Mouse (Mus musculus) forebrain, embryonic 10.5 days (tissue): ENCODE results near the gene Reep6. TPM values are rescaled to one million over a fixed set of nuclear protein-coding genes. Genes with fewer than 3 reads are reported as not detected.
"Not testable (repeated sequence)": the region's sequence is repeated elsewhere in the genome, so short reads cannot be mapped to it uniquely, and the experiment has no call there.

Source experiments
- DNase-seq: peaks from one replicate; pipeline ENCODE4 v3.0.0-alpha.2; 2017; ENCODE audit warnings: low spot score; ENCODE audit errors: extremely low spot score
- H3K27ac ChIP-seq: fragments of 300-500 bp; sonication (generic); 2 replicates; pipeline ENCODE4 v1.5.1; 2016; ENCODE audit warnings: mild to moderate bottlenecking
- H3K27me3 ChIP-seq: fragments of 300-500 bp; sonication (generic); 2 replicates; pipeline ENCODE4 v1.6.1; 2016; ENCODE audit warnings: mild to moderate bottlenecking; ENCODE audit not compliant: poor library complexity, severe bottlenecking
- H3K36me3 ChIP-seq: fragments of 300-500 bp; sonication (generic); replicated peaks from 2 replicates; pipeline ENCODE4 v1.6.1; 2016; ENCODE audit warnings: mild to moderate bottlenecking, moderate library complexity
- H3K4me1 ChIP-seq: fragments of 300-500 bp; sonication (generic); 2 replicates; pipeline ENCODE4 v1.6.1; 2016
- H3K4me3 ChIP-seq: fragments of 300-500 bp; sonication (generic); 2 replicates; pipeline ENCODE4 v1.5.1; 2016; ENCODE audit warnings: mild to moderate bottlenecking, moderate library complexity
- H3K9me3 ChIP-seq: fragments of 300-500 bp; sonication (generic); 2 replicates; pipeline ENCODE4 v1.6.1; 2016; ENCODE audit warnings: mild to moderate bottlenecking, moderate library complexity
- WGBS: fragments of 180-500 bp; shearing (Covaris S2); methylation state at CpG from one replicate; pipeline ENCODE4 v1.1.7; 2016; 5-methylcytosine and 5-hydroxymethylcytosine counted together
- polyA plus RNA-seq: library from polyadenylated mRNA; unstranded; fragments of >200 nt; fragmentation: Nextera tagmentation; extraction: Ambion mirVana; gene quantifications from 2 replicates; pipeline ENCODE4 v1.2.1, GENCODE M21; 2016

Gene Reep6
- polyA plus RNA-seq, 1 experiment from 2014 or later: 7.7 TPM

GRCm38 (mm10) chr10:80341491-80342304 lies 11.9 kb downstream of the Reep6 start:
- Histone ChIP-seq H3K36me3 (no peaks in the 10 kb centered on the region), H3K4me3 (peak overlapping the region; percentile 51), H3K27ac (0 out of 2 replicates have a peak overlapping the region, but pooled peaks have one; percentile 4), H3K9me3 (no peaks in the 10 kb centered on the region), H3K27me3 (peaks cover 86% of the 10 kb centered on the region), H3K4me1 (peaks cover 58% of the 10 kb centered on the region)
- no peak for DNase-seq
- WGBS: 2% methylated on average over 47 of the region's 47 CpGs

GRCm38 (mm10) chr10:80342305-80342748 lies 12.6 kb downstream of the Reep6 start:
- no peaks in the 10 kb centered on the region for H3K36me3 ChIP-seq
- H3K9me3 ChIP-seq: no peaks in the 10 kb centered on the region
- H3K27ac ChIP-seq: 0 out of 2 replicates have a peak overlapping the region, but pooled peaks have one; percentile 3
- WGBS: under 1% methylated on average over 26 of the region's 26 CpGs
- peaks cover 60% of the 10 kb centered on the region for H3K4me1 ChIP-seq
- peak overlapping the region; percentile 51 for H3K4me3 ChIP-seq
- DNase-seq: no peak
- H3K27me3 ChIP-seq: peaks cover 90% of the 10 kb centered on the region

DNA sequence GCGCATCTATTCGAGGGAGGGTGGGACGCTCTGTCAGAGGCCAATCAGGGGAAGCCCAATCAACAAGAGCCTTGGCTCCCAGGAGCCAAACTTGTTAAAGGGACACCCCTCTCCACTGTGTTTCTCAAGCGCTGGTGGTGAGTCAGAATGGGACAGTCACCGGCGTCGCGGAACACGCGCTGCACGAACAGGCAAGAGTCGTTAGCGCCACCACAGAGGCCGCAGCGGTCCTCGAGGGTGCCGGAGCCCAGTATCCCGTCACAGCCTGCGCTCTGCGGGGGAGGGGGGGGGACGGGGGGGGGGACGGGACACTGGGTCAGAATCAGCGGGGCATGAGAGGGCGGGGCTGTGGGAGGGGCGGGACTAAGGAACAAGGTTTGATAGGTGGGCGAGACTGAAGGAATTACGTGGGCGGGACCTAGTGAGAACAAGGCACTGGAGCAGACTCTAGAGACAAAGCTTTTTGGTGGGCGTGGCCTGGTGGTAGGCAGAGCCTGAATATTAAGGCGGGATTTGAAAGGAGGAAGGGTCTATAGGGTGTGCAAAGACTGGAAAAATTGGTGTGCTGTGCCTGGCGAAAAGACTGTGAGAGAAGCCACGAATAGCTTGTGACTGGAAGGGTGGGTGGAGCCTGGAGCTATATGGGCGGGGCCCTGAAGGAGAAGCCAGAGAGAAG lies 13.1 kb downstream of the Reep6 start:
- peak; percentile 72 for DNase-seq
- Histone ChIP-seq H3K27ac (no peak overlapping the region), H3K27me3 (peaks cover 94% of the 10 kb centered on the region), H3K4me1 (peaks cover 65% of the 10 kb centered on the region), H3K36me3 (no peaks in the 10 kb centered on the region), H3K4me3 (peak overlapping the region; percentile 51), H3K9me3 (no peaks in the 10 kb centered on the region)
- WGBS: under 1% methylated on average over 32 of the region's 33 CpGs

- Histone ChIP-seq H3K4me3 (peak overlapping the region; percentile 51), H3K4me1 (peaks cover 71% of the 10 kb centered on the region), H3K9me3 (no peaks in the 10 kb centered on the region), H3K36me3 (no peaks in the 10 kb centered on the region), H3K27me3 (peaks cover 94% of the 10 kb centered on the region), H3K27ac (no peak overlapping the region)
- 29% methylated on average over 13 of the region's 13 CpGs for WGBS
- DNase-seq: no peak
These were observed 13.7 kb downstream of the Reep6 start for GRCm38 (mm10) chr10:80343425-80343895.

- H3K4me1 ChIP-seq: peaks cover 79% of the 10 kb centered on the region
- H3K4me3 ChIP-seq: peak overlapping the region; percentile 2; the same call in 1 of the 2 replicates
- no peaks in the 10 kb centered on the region for H3K36me3 ChIP-seq
- DNase-seq: no peak
- 41% methylated on average over 9 of the region's 9 CpGs for WGBS
- no peaks in the 10 kb centered on the region for H3K9me3 ChIP-seq
- H3K27me3 ChIP-seq: peaks cover 99% of the 10 kb centered on the region
- no peak overlapping the region for H3K27ac ChIP-seq
These were observed 14.4 kb downstream of the Reep6 start for GRCm38 (mm10) chr10:80344131-80344661.

DNA sequence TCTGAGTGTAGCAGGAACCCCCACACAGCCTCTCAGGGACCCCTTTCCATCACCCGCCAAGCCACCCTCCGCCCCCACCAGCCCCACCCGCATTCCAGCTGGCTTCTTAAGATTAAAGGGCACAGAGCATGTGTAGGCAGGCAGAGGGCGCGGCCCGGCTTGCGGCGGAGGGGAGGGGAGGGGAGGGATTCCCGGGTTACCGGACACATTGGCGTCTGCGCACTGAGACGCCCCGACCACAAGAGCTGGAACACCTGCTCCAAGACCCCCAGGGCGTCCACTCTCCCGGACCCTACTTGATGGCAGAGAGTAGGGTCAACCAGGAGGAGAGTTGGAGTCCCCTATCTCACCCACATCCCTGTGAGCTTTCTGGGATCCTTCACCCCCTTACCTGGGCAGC lies 15.4 kb downstream of the Reep6 start:
- Histone ChIP-seq H3K27ac (0 out of 2 replicates have a peak overlapping the region, but pooled peaks have one; percentile 45), H3K36me3 (no peaks in the 10 kb centered on the region), H3K4me3 (peak overlapping the region; percentile 9; the same call in 1 of the 2 replicates), H3K27me3 (peaks cover 100% of the 10 kb centered on the region), H3K9me3 (no peaks in the 10 kb centered on the region), H3K4me1 (peaks cover 77% of the 10 kb centered on the region)
- WGBS: under 1% methylated on average over 16 of the region's 16 CpGs
- DNase-seq: no peak

- not testable (repeated sequence) for H3K9me3 ChIP-seq, H3K4me3 ChIP-seq, H3K27ac ChIP-seq, DNase-seq, H3K36me3 ChIP-seq
- H3K27me3 ChIP-seq: peaks cover 100% of the 10 kb centered on the region
- peaks cover 69% of the 10 kb centered on the region for H3K4me1 ChIP-seq
- WGBS: 80% methylated on average over 6 of the region's 6 CpGs
These were observed 16.2 kb downstream of the Reep6 start for GRCm38 (mm10) chr10:80345929-80346328.

GRCm38 (mm10) chr10:80347514-80347967 lies 17.8 kb downstream of the Reep6 start:
- WGBS: 14% methylated on average over 17 of the region's 17 CpGs
- H3K4me1 ChIP-seq: peaks cover 53% of the 10 kb centered on the region

DNA sequence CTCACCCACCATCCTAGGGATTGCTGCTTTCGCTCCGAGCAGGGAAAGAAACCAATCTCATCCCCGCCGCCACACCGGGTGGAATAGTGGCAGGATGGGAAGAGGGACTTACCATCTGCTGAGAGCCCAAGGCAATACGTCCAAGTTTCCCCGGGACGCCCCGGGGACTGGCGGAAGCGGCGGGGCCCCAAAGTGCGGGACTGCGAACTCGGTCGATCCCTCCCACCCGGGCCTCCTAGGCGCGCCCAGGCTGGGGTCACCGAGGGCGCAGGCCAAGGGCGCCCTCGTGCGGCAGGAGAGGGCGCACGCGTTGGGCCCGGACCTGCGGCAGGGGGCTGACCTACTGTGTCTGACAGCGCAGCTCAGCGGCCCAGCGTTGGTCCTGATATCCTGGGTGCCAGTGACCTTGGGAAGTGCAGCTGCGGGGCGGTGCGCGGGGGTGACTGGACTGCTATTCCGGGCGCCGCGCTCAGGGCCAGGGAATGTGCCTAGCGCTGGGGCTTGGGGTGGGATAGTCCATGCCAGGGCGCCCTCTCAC lies 18.6 kb downstream of the Reep6 start, which contains the start of gene Adamtsl5:
Adamtsl5 (minus strand) TSS at position 169 of the 538 bp plus-strand sequence.
- Histone ChIP-seq H3K27me3 (peaks cover 100% of the 10 kb centered on the region), H3K27ac (no peak within 1 kb of the TSS), H3K4me3 (peak within 1 kb of the TSS; percentile 44), H3K36me3 (no peaks in the 10 kb centered on the region), H3K4me1 (peaks cover 45% of the 10 kb centered on the region), H3K9me3 (no peaks in the 10 kb centered on the region)
- no peak for DNase-seq
- WGBS: under 1% methylated on average over 42 of the region's 42 CpGs

More at GRCm38 (mm10) chr10:80347514-80347967, 17.8 kb downstream of the Reep6 start:
- H3K27me3 ChIP-seq: peaks cover 100% of the 10 kb centered on the region
- no peaks in the 10 kb centered on the region for H3K36me3 ChIP-seq
- H3K27ac ChIP-seq: no peak overlapping the region
- no peak for DNase-seq
- H3K9me3 ChIP-seq: no peaks in the 10 kb centered on the region
- H3K4me3 ChIP-seq: peak overlapping the region; percentile 44; the same call in 1 of the 2 replicates

GRCm38 (mm10) chr10:80348981-80349380 lies 19.2 kb downstream of the Reep6 start:
- DNase-seq: no peak
- H3K4me1 ChIP-seq: peaks cover 38% of the 10 kb centered on the region
- H3K4me3 ChIP-seq: peak overlapping the region; percentile 44

GRCm38 (mm10) chr10:80350292-80350691 lies 20.5 kb downstream of the Reep6 start:
- peaks cover 28% of the 10 kb centered on the region for H3K4me1 ChIP-seq
- H3K9me3 ChIP-seq: no peaks in the 10 kb centered on the region
- H3K36me3 ChIP-seq: no peaks in the 10 kb centered on the region
- peak overlapping the region; percentile 2; the same call in 1 of the 2 replicates for H3K4me3 ChIP-seq
- 2% methylated on average over 7 of the region's 7 CpGs for WGBS
- DNase-seq: peak; percentile 83
- peaks cover 100% of the 10 kb centered on the region for H3K27me3 ChIP-seq
- H3K27ac ChIP-seq: no peak overlapping the region

More at GRCm38 (mm10) chr10:80348981-80349380, 19.2 kb downstream of the Reep6 start:
- Histone ChIP-seq H3K27me3 (peaks cover 100% of the 10 kb centered on the region), H3K36me3 (no peaks in the 10 kb centered on the region), H3K27ac (no peak overlapping the region), H3K9me3 (no peaks in the 10 kb centered on the region)
- WGBS: 16% methylated on average over 26 of the region's 26 CpGs

DNA sequence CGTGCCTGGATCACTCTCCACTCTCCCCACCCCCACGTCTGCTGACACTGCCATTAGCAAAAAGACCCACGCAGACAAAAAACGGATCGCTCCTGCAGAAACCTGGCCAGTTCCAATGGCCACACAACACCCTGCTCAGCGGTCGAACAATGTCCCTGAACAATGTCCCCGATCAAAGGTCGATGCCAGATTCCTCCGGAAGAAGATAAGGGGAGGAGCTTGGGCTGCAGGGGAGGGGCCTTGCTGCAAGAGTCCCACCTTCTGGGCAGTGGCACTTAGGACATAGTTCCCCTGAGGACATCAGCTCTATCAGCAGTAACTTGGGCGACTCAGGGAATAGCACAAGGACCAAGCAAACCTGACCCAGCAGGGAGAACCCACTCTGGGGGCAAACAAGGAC lies 22.1 kb downstream of the Reep6 start:
- Histone ChIP-seq H3K4me3 (no peak overlapping the region), H3K27ac (no peak overlapping the region), H3K36me3 (no peaks in the 10 kb centered on the region), H3K9me3 (no peaks in the 10 kb centered on the region), H3K27me3 (peaks cover 100% of the 10 kb centered on the region), H3K4me1 (peaks cover 42% of the 10 kb centered on the region)
- WGBS: 20% methylated on average over 11 of the region's 11 CpGs
- no peak for DNase-seq
